Mouse (Mus musculus): Measurements from ENCODE around the gene Flt1.

GRCm38 (mm10) chr5:147707479-147707878, 18.3 kb downstream of the Flt1 start:
- TF ChIP-seq CTCF (IDR thresholded peaks at IDR 0.05) (no peak), POLR2A (IDR thresholded peaks at IDR 0.05; ENCODE audit: insufficient read depth, low read depth, low read length) (no peak)

Data from heart, adult 2 months (tissue).